Mouse (Mus musculus): ENCODE measurements around the gene Ankrd6. TPM values are rescaled to one million over a fixed set of nuclear protein-coding genes. Genes with fewer than 3 reads are reported as not detected.

The Ankrd6 gene
- polyA plus RNA-seq, 1 experiment from 2014 or later, result 27.1 TPM

DNA sequence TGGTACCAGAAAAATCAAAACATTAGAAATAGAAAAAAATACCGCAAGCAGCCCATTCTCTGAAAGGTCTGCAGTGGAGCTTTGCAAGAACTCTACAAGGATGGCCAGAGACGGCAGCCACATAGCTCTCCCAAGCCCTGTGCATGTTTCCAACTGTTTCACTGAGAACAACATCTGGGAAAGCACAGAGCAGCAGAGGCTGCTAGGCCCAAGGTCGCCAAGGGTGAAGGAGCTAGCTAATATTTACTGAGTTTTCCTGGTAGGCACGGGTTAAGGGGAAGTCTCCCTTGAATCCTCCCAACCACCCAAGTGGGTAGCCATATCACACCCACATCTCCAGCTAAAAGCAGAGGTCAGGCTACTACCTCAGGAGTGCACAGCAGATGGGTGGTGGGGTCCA, 69.6 kb downstream of the Ankrd6 start:
- Histone ChIP-seq H3K27me3 (ENCODE audit: insufficient read depth, poor library complexity, severe bottlenecking) (no peaks in the 10 kb centered on the region), H3K36me3 (peaks cover 17% of the 10 kb centered on the region), H3K27ac (no peak overlapping the region), H3K9me3 (no peaks in the 10 kb centered on the region), H3K4me1 (replicated peaks) (no peaks in the 10 kb centered on the region), H3K4me3 (no peak overlapping the region)
- WGBS, result 78% methylated on average over 4 of the region's 4 CpGs
- DNase-seq (ENCODE audit: low spot score), result no peak

DNA sequence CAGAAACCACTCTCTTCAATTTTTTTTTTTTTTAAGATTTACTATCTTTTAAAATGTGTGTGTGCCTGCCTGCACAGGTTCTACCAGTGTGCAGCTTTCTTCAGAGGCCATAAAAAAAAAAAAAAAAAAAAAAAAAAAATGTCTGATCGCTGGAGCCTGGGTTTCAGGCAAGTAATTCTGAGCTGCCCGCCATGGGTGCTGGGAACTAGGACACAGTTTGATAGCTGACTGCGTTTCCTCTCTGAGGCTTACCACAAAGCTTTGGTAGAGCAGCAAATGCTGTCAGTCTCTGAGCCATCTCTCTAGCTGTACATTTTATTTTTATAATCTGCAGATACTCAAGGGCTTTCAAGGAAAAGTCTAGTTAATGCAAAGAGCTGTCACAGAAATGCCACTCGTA, 76.0 kb downstream of the Ankrd6 start:
- peaks cover 14% of the 10 kb centered on the region; the same call in 1 of the 2 replicates for H3K4me1 ChIP-seq (replicated peaks)
- H3K27me3 ChIP-seq (ENCODE audit: insufficient read depth, poor library complexity, severe bottlenecking), result no peaks in the 10 kb centered on the region
- H3K36me3 ChIP-seq, result no peaks in the 10 kb centered on the region
- H3K27ac ChIP-seq, result no peak overlapping the region
- no peak overlapping the region for H3K4me3 ChIP-seq
- DNase-seq (ENCODE audit: low spot score), result no peak
- WGBS, result 88% methylated on average over 4 of the region's 4 CpGs
- no peaks in the 10 kb centered on the region for H3K9me3 ChIP-seq

DNA sequence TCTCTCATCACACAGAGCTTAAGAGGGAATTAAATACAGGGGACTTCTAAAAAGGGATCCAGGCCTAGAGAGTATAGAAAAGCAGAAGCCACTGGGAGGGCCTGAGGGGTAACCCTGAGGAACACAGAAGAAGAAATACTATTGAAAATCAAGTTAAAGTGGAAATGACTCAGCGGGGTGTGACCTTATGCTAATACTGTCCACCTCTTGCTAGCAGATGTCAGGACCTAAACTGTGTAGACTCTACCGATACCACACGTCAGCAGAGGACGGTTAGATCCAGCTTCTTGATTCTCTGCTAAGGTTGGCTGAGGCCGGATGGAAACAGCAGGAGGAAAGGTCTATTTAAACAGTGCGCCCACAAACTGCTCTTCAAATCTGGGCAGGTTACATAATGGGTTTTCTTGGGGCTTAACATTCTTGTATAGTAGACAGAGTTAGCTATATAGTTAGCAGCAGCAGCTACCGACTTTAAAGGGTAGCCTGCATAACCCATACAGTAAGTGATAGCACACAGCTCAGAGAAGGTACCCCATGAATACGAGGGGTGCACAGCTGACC, 78.4 kb downstream of the Ankrd6 start:
- Histone ChIP-seq H3K27me3 (ENCODE audit: insufficient read depth, poor library complexity, severe bottlenecking) (no peaks in the 10 kb centered on the region), H3K27ac (no peak overlapping the region), H3K4me3 (no peak overlapping the region), H3K9me3 (no peaks in the 10 kb centered on the region), H3K4me1 (replicated peaks) (peaks cover 15% of the 10 kb centered on the region; the same call in 1 of the 2 replicates), H3K36me3 (no peaks in the 10 kb centered on the region)
- WGBS, result 79% methylated on average over 8 of the region's 8 CpGs
- no peak for DNase-seq (ENCODE audit: low spot score)

DNA sequence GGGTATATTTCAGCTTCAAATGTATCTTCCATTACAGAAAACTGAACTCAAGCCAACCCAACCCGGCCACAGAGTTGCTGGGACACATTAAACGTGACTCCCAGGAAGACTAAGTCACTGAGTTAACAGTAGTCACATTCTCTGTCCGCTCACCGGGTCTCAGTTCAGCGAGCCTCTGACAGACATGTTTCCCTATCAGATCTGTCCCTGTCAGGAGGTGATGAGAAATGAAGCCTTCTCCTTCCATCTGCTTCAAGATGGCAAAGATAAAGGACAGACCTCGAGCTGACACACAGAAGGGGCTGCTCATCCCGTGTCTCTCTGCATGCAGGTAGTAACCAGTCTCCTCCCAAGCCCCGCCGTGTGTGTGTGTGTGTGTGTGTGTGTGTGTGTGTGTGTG, 81.3 kb downstream of the Ankrd6 start:
- Histone ChIP-seq H3K27ac (no peak overlapping the region), H3K4me3 (no peak overlapping the region), H3K36me3 (no peaks in the 10 kb centered on the region), H3K4me1 (replicated peaks) (peaks cover 23% of the 10 kb centered on the region), H3K9me3 (no peaks in the 10 kb centered on the region), H3K27me3 (ENCODE audit: insufficient read depth, poor library complexity, severe bottlenecking) (0 out of 2 replicates have a peak, but pooled peaks cover 6% of the 10 kb centered on the region)
- no peak for DNase-seq (ENCODE audit: low spot score)
- 71% methylated on average over 9 of the region's 9 CpGs for WGBS

DNA sequence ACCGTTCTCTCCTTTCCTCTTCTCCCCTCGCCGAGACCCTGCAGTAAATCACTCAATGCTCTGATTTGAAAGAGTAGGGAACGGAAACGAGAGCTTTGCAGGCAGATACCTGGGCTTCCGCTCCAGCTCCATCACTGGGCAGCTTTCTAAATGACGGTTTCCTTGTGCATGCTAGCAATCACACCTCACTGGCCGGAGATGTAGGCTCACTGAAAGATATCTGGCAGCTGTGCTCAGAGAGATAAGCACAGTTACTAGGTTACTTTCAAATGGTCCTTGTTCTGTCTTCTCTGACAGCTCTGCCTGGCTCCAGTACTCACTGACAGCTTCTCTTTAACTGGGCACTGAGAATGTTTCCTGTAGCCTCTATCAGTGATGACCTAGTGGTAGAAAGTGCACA, 81.8 kb downstream of the Ankrd6 start:
- Histone ChIP-seq H3K4me1 (replicated peaks) (peaks cover 28% of the 10 kb centered on the region), H3K27me3 (ENCODE audit: insufficient read depth, poor library complexity, severe bottlenecking) (0 out of 2 replicates have a peak, but pooled peaks cover 6% of the 10 kb centered on the region), H3K27ac (no peak overlapping the region), H3K9me3 (no peaks in the 10 kb centered on the region), H3K4me3 (no peak overlapping the region), H3K36me3 (no peaks in the 10 kb centered on the region)
- 84% methylated on average over 8 of the region's 8 CpGs for WGBS
- no peak for DNase-seq (ENCODE audit: low spot score)

DNA sequence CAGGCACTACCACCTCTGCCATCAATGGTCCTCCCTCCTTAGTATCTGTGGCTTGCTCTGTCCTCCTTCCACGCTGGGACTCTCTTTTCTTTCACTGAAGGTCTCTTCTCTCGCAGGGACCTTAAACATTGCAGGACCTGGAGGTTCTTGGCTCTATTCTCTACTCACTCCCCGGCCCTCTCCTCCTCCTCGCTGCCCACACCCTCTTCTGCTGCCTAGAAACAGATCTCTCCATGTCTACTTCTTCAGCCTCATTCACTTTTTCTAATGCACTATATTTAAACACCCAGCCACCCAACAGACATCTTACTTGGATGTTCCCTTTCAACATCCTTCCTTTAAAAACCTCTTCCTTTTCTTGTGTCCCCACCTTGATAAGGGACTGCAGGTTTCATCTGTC, 82.2 kb downstream of the Ankrd6 start:
- Histone ChIP-seq H3K27ac (no peak overlapping the region), H3K4me3 (no peak overlapping the region), H3K9me3 (no peaks in the 10 kb centered on the region), H3K36me3 (no peaks in the 10 kb centered on the region), H3K4me1 (replicated peaks) (peaks cover 32% of the 10 kb centered on the region), H3K27me3 (ENCODE audit: insufficient read depth, poor library complexity, severe bottlenecking) (0 out of 2 replicates have a peak, but pooled peaks cover 6% of the 10 kb centered on the region)
- 85% methylated on average over 4 of the region's 4 CpGs for WGBS
- DNase-seq (ENCODE audit: low spot score), result no peak

DNA sequence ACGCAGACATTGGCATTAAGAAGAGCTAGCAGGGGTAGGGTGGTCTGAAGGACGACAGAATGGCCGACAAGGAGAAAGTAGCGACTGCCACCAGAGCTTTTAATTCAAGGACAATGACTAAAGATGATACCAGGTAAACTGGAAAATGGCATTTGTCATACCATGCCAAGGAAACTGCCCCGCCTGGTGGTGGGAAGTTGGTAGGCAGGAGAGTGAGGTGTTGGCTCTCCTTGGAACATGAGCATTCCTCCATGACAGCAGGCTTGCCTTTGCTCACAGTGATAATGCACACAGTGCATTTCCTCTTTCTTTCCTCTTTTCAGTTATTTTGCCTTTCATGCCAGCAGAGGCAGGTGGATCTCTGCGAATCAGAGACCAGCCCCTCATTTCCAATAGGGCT, 83.2 kb downstream of the Ankrd6 start:
- H3K27ac ChIP-seq, result no peak overlapping the region
- WGBS, result 89% methylated on average over 6 of the region's 6 CpGs
- 0 out of 2 replicates have a peak, but pooled peaks cover 6% of the 10 kb centered on the region for H3K27me3 ChIP-seq (ENCODE audit: insufficient read depth, poor library complexity, severe bottlenecking)
- DNase-seq (ENCODE audit: low spot score), result no peak
- no peaks in the 10 kb centered on the region for H3K9me3 ChIP-seq
- no peaks in the 10 kb centered on the region for H3K36me3 ChIP-seq
- peaks cover 38% of the 10 kb centered on the region for H3K4me1 ChIP-seq (replicated peaks)
- no peak overlapping the region for H3K4me3 ChIP-seq

DNA sequence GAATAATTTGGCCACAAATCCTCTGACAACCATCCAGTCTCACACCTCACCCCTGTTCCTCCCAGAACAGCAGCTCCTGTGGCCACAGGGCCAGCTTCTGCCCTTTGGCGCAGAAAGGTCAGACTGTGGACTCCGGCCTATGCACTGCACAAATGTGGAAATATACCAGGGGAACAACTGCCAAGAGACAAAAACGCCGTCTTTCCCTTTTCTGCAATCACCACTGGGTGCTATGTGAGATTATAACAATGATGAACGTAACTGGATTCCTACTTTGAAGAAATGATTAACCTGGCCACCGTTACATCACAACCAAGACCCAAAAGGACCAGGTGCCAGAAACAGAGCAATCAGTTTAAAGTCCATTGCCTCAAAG, 85.8 kb downstream of the Ankrd6 start:
- H3K27me3 ChIP-seq (ENCODE audit: insufficient read depth, poor library complexity, severe bottlenecking), result 0 out of 2 replicates have a peak, but pooled peaks cover 6% of the 10 kb centered on the region
- peak overlapping the region; percentile 86 for H3K27ac ChIP-seq
- peak overlapping the region; percentile 46; the same call in 1 of the 2 replicates for H3K4me3 ChIP-seq
- peaks cover 55% of the 10 kb centered on the region for H3K4me1 ChIP-seq (replicated peaks)
- DNase-seq (ENCODE audit: low spot score), result no peak
- H3K9me3 ChIP-seq, result no peaks in the 10 kb centered on the region
- H3K36me3 ChIP-seq, result no peaks in the 10 kb centered on the region
- 80% methylated on average over 6 of the region's 6 CpGs for WGBS

DNA sequence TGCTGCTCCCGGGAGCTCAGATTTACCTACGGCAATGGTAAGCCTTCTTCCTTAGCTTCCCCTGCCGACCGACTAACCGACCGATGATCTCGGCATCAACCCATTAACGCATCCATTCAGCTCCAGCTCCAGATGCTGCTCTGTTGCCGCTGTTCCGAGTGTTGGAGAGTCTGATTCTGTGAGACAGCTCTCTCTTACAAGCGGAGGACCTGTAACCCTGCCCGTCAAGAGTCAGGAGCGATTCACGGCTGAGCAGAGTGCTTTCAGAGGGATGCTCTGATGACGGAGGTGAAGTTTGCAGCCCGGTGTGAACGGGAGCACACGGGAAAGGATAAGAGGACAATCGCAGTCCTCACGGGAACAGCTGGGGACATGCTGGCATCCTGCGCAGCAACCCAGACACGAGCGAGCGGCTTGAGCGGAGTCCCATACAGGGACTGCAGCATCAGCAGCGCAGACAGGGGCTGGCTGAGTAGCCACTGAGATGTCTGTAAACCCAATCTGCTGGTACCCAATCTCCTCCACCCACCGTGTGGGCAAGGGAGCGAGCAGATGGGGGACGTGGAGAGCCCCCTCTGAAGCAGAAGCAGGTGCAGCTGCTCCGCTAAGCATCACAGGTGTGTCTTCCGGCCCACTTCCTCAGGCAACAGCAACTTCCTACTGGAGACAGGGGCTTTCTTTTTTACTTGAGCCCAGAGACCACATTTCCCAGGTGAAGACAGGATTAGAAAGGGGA, 86.3 kb downstream of the Ankrd6 start:
- peak overlapping the region; percentile 86 for H3K27ac ChIP-seq
- H3K27me3 ChIP-seq (ENCODE audit: insufficient read depth, poor library complexity, severe bottlenecking), result 0 out of 2 replicates have a peak, but pooled peaks cover 6% of the 10 kb centered on the region
- 33% methylated on average over 31 of the region's 31 CpGs for WGBS
- H3K36me3 ChIP-seq, result 0 out of 2 replicates have a peak, but pooled peaks cover under 1% of the 10 kb centered on the region
- DNase-seq (ENCODE audit: low spot score), result peak; percentile 39
- H3K4me3 ChIP-seq, result peak overlapping the region; percentile 46
- H3K4me1 ChIP-seq (replicated peaks), result peaks cover 58% of the 10 kb centered on the region
- no peaks in the 10 kb centered on the region for H3K9me3 ChIP-seq

DNA sequence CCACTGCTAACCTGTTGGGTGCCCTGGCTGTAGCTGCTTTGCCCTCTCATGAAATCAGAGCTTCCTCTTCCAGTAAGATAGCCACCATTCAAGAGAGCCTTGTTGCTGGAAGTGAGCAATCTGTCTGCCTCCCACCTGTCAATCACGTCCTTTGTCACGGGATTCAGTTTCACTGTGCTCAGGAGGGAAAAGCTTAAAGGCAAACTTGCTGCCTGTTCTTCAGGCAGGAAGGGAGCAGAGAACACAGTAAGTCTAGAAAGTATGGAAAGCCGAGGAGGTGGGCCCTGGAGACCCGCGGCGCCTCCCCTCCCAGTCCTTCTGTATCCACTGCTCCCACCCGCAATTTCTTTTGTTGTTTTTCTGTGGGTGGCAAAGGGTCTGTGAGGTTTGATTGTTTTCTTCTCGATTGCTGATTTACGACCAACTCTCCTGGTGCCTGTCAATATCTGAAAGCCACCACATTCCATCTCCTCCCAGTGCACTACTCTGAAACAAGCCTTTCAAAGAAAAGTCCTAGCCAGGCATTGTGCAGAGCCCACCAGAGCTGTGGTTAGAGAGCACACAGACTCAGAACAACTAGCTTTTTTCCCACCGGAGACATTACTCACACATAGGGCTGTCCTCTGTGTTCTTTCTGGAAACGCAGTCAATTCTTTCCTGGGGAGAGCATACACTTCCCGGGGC, 87.1 kb downstream of the Ankrd6 start:
- no peaks in the 10 kb centered on the region for H3K9me3 ChIP-seq
- peak; percentile 59 for DNase-seq (ENCODE audit: low spot score)
- peaks cover 60% of the 10 kb centered on the region for H3K4me1 ChIP-seq (replicated peaks)
- H3K27me3 ChIP-seq (ENCODE audit: insufficient read depth, poor library complexity, severe bottlenecking), result 0 out of 2 replicates have a peak, but pooled peaks cover 6% of the 10 kb centered on the region
- 0 out of 2 replicates have a peak, but pooled peaks cover 6% of the 10 kb centered on the region for H3K36me3 ChIP-seq
- H3K27ac ChIP-seq, result peak overlapping the region; percentile 86
- 10% methylated on average over 12 of the region's 12 CpGs for WGBS
- H3K4me3 ChIP-seq, result peak overlapping the region; percentile 46

DNA sequence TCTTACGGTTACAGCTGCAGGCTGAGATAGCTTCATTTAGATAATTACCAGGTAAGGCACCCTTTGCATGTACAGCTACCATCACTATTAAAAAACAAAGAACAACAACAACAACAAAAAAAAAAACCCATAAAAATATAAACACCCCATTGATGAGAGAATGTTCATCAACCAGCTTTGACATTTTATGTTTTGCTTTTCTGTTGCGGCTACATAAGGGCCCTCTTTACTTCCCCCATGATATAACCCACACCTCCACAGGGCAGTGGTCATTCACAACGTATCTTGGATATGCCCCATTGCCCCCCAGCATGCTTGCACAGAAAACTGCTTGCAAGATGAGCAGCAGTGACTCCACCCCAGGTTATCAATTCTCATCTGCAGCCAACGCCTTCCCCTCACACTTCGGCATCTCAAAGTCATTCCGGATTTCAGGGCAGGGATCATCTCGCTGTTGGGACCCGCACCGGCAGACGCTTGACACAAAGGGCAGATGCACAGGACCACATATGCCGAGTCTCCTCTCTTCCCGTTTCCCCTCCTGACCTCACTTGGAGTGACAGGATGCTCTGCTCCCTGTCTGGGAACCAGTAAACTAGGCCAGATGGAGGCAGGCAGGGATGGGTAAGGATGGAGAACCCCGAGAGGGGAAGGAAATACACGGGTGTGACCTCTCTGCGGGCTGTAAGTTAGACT, 87.7 kb downstream of the Ankrd6 start:
- 0 out of 2 replicates have a peak, but pooled peaks cover 9% of the 10 kb centered on the region for H3K36me3 ChIP-seq
- H3K4me1 ChIP-seq (replicated peaks), result peaks cover 60% of the 10 kb centered on the region
- H3K27me3 ChIP-seq (ENCODE audit: insufficient read depth, poor library complexity, severe bottlenecking), result 0 out of 2 replicates have a peak, but pooled peaks cover 6% of the 10 kb centered on the region
- DNase-seq (ENCODE audit: low spot score), result no peak
- peak overlapping the region; percentile 46 for H3K4me3 ChIP-seq
- 29% methylated on average over 15 of the region's 15 CpGs for WGBS
- peak overlapping the region; percentile 86 for H3K27ac ChIP-seq
- H3K9me3 ChIP-seq, result no peaks in the 10 kb centered on the region

DNA sequence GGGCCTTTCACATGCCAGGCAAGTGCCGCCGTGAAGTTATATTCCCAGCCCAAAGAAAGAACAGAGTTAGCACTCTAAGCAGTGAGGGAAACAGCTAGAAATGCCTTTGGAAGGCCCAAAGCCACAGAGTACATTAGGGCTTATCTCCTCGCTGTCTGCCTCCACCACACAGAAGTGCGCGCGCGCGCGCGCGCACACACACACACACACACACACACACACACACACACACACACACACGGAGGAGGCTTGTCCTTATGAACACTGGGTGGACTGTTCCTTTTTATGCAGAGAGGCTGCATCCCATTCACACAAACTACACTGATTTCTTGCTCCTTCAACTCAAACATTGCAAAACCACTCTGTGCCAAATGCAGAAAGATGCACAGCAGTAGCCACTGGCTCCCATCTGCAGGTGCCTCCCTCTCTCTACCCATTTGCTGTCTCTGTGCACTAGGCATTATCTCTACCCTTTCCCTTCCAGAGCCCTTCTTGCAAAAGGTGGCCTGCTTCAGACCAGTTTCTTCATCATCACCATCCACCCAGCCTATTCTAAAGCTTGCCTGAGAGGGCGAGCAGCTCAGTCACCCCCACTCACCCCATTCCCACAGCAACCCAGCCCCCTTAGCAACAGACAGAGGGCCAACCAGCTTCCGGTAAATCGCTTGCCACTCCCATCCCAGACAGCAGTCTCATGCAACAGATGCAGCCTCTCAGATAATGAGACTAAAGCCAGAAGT, 88.5 kb downstream of the Ankrd6 start:
- DNase-seq (ENCODE audit: low spot score), result peak; percentile 63
- Histone ChIP-seq H3K4me3 (0 out of 2 replicates have a peak overlapping the region, but pooled peaks have one; percentile 6), H3K9me3 (no peaks in the 10 kb centered on the region), H3K4me1 (replicated peaks) (peaks cover 60% of the 10 kb centered on the region), H3K27me3 (ENCODE audit: insufficient read depth, poor library complexity, severe bottlenecking) (0 out of 2 replicates have a peak, but pooled peaks cover 6% of the 10 kb centered on the region), H3K27ac (peak overlapping the region; percentile 86), H3K36me3 (0 out of 2 replicates have a peak, but pooled peaks cover 17% of the 10 kb centered on the region)
- WGBS, result 77% methylated on average over 15 of the region's 15 CpGs
